Mouse (Mus musculus) hindbrain, embryonic 10.5 days (tissue): ENCODE measurements at regions not wholly inside any gene's neighbourhood (a gene's known extent, or its start where the extent isn't known, plus 50 kb on each side); places are given as distances from the start of the nearest gene placed in this dataset.

ENCODE experiments used
- DNase-seq: peaks from one replicate; pipeline ENCODE4 v3.0.0-alpha.2; 2017; ENCODE audit warnings: low spot score
- H3K27ac ChIP-seq: fragments of 300-500 bp; sonication (generic); 2 replicates; pipeline ENCODE4 v1.5.1; 2016; ENCODE audit warnings: mild to moderate bottlenecking, moderate library complexity
- H3K27me3 ChIP-seq: fragments of 300-500 bp; sonication (generic); 2 replicates; pipeline ENCODE4 v1.6.1; 2016; ENCODE audit warnings: mild to moderate bottlenecking; ENCODE audit not compliant: poor library complexity, insufficient read depth, severe bottlenecking
- H3K36me3 ChIP-seq: fragments of 300-500 bp; sonication (generic); 2 replicates; pipeline ENCODE4 v1.6.1; 2016; ENCODE audit warnings: mild to moderate bottlenecking, moderate library complexity
- H3K4me1 ChIP-seq: fragments of 300-500 bp; sonication (generic); replicated peaks from 2 replicates; pipeline ENCODE4 v1.6.1; 2016; ENCODE audit warnings: mild to moderate bottlenecking
- H3K4me3 ChIP-seq: fragments of 300-500 bp; sonication (generic); 2 replicates; pipeline ENCODE4 v1.5.1; 2016; ENCODE audit warnings: mild to moderate bottlenecking, moderate library complexity
- H3K9me3 ChIP-seq: fragments of 300-500 bp; sonication (generic); 2 replicates; pipeline ENCODE4 v1.6.1; 2016; ENCODE audit warnings: mild to moderate bottlenecking, moderate library complexity
- WGBS: fragments of 180-500 bp; shearing (Covaris S2); methylation state at CpG from one replicate; pipeline ENCODE4 v1.1.7; 2016; 5-methylcytosine and 5-hydroxymethylcytosine counted together

- no peaks in the 10 kb centered on the region for H3K27me3 ChIP-seq
- no peaks in the 10 kb centered on the region for H3K9me3 ChIP-seq
- 62% methylated on average over 7 of the region's 7 CpGs for WGBS
- no peak overlapping the region for H3K27ac ChIP-seq
- no peak for DNase-seq
- no peaks in the 10 kb centered on the region for H3K36me3 ChIP-seq
- H3K4me1 ChIP-seq: peaks cover 10% of the 10 kb centered on the region
- H3K4me3 ChIP-seq: no peak overlapping the region
Observed at GRCm38 (mm10) chr9:83326437-83327086, 114.4 kb downstream of the Lca5 start.

GRCm38 (mm10) chr9:83325910-83326309 lies 115.0 kb downstream of the Lca5 start:
- no peaks in the 10 kb centered on the region for H3K27me3 ChIP-seq
- H3K27ac ChIP-seq: no peak overlapping the region
- no peaks in the 10 kb centered on the region for H3K36me3 ChIP-seq
- H3K4me3 ChIP-seq: no peak overlapping the region
- 18% methylated on average over 6 of the region's 6 CpGs for WGBS
- DNase-seq: peak; percentile 43
- H3K4me1 ChIP-seq: peaks cover 10% of the 10 kb centered on the region
- H3K9me3 ChIP-seq: no peaks in the 10 kb centered on the region

GRCm38 (mm10) chr9:83324336-83324735 lies 116.6 kb downstream of the Lca5 start:
- Histone ChIP-seq H3K4me1 (peaks cover 10% of the 10 kb centered on the region), H3K4me3 (no peak overlapping the region), H3K27me3 (no peaks in the 10 kb centered on the region), H3K36me3 (no peaks in the 10 kb centered on the region), H3K9me3 (no peaks in the 10 kb centered on the region), H3K27ac (no peak overlapping the region)
- WGBS: 89% methylated on average over 3 of the region's 3 CpGs
- no peak for DNase-seq

- H3K36me3 ChIP-seq: no peaks in the 10 kb centered on the region
- no peak for DNase-seq
- no peak overlapping the region for H3K27ac ChIP-seq
- H3K27me3 ChIP-seq: no peaks in the 10 kb centered on the region
- H3K4me3 ChIP-seq: no peak overlapping the region
- no peaks in the 10 kb centered on the region for H3K9me3 ChIP-seq
- peaks cover 10% of the 10 kb centered on the region for H3K4me1 ChIP-seq
- 89% methylated on average over 8 of the region's 8 CpGs for WGBS
Observed at GRCm38 (mm10) chr9:83322991-83323583, 117.8 kb downstream of the Lca5 start.

- no peaks in the 10 kb centered on the region for H3K27me3 ChIP-seq
- peaks cover 11% of the 10 kb centered on the region for H3K4me1 ChIP-seq
- H3K9me3 ChIP-seq: no peaks in the 10 kb centered on the region
- H3K36me3 ChIP-seq: no peaks in the 10 kb centered on the region
- DNase-seq: no peak
- no peak overlapping the region for H3K27ac ChIP-seq
- no peak overlapping the region for H3K4me3 ChIP-seq
Observed at GRCm38 (mm10) chr9:83321793-83322192, 119.1 kb downstream of the Lca5 start.

GRCm38 (mm10) chr9:83320834-83321233 lies 120.1 kb downstream of the Lca5 start:
- no peak for DNase-seq
- Histone ChIP-seq H3K4me1 (peaks cover 6% of the 10 kb centered on the region; the same call in 1 of the 2 replicates), H3K27me3 (no peaks in the 10 kb centered on the region), H3K4me3 (no peak overlapping the region), H3K36me3 (no peaks in the 10 kb centered on the region), H3K9me3 (no peaks in the 10 kb centered on the region), H3K27ac (no peak overlapping the region)
- 62% methylated on average over 4 of the region's 4 CpGs for WGBS

- H3K4me3 ChIP-seq: no peak overlapping the region
- DNase-seq: no peak
- H3K4me1 ChIP-seq: peaks cover 6% of the 10 kb centered on the region; the same call in 1 of the 2 replicates
- H3K9me3 ChIP-seq: no peaks in the 10 kb centered on the region
- H3K27me3 ChIP-seq: no peaks in the 10 kb centered on the region
- no peak overlapping the region for H3K27ac ChIP-seq
- H3K36me3 ChIP-seq: no peaks in the 10 kb centered on the region
- WGBS: 51% methylated on average over 2 of the region's 2 CpGs
Observed at GRCm38 (mm10) chr9:83316818-83317162, 124.1 kb downstream of the Lca5 start.

GRCm38 (mm10) chr9:83315941-83316817 lies 124.7 kb downstream of the Lca5 start:
- H3K9me3 ChIP-seq: no peaks in the 10 kb centered on the region
- WGBS: 76% methylated on average over 10 of the region's 10 CpGs
- peaks cover 6% of the 10 kb centered on the region; the same call in 1 of the 2 replicates for H3K4me1 ChIP-seq
- DNase-seq: no peak
- H3K27me3 ChIP-seq: no peaks in the 10 kb centered on the region
- H3K36me3 ChIP-seq: no peaks in the 10 kb centered on the region
- H3K27ac ChIP-seq: no peak overlapping the region
- H3K4me3 ChIP-seq: no peak overlapping the region

- H3K27me3 ChIP-seq: no peaks in the 10 kb centered on the region
- no peak overlapping the region for H3K27ac ChIP-seq
- H3K4me1 ChIP-seq: peaks cover 8% of the 10 kb centered on the region
- H3K4me3 ChIP-seq: no peak overlapping the region
- 80% methylated on average over 4 of the region's 4 CpGs for WGBS
- DNase-seq: no peak
- no peaks in the 10 kb centered on the region for H3K36me3 ChIP-seq
- no peaks in the 10 kb centered on the region for H3K9me3 ChIP-seq
Observed at GRCm38 (mm10) chr9:83308771-83309170, 132.2 kb downstream of the Lca5 start.

GRCm38 (mm10) chr9:83308092-83308491 lies 132.8 kb downstream of the Lca5 start:
- WGBS: 83% methylated on average over 4 of the region's 4 CpGs
- no peaks in the 10 kb centered on the region for H3K9me3 ChIP-seq
- peaks cover 8% of the 10 kb centered on the region for H3K4me1 ChIP-seq
- no peak for DNase-seq
- no peak overlapping the region for H3K27ac ChIP-seq
- no peaks in the 10 kb centered on the region for H3K36me3 ChIP-seq
- no peak overlapping the region for H3K4me3 ChIP-seq
- no peaks in the 10 kb centered on the region for H3K27me3 ChIP-seq

GRCm38 (mm10) chr9:83307349-83307938 lies 133.5 kb downstream of the Lca5 start:
- Histone ChIP-seq H3K4me1 (peaks cover 8% of the 10 kb centered on the region), H3K27ac (no peak overlapping the region), H3K4me3 (no peak overlapping the region), H3K36me3 (no peaks in the 10 kb centered on the region), H3K9me3 (no peaks in the 10 kb centered on the region), H3K27me3 (no peaks in the 10 kb centered on the region)
- DNase-seq: no peak
- 67% methylated on average over 11 of the region's 11 CpGs for WGBS

- 45% methylated on average over 7 of the region's 7 CpGs for WGBS
- H3K4me3 ChIP-seq: no peak overlapping the region
- H3K4me1 ChIP-seq: peaks cover 8% of the 10 kb centered on the region
- no peak overlapping the region for H3K27ac ChIP-seq
- no peak for DNase-seq
- no peaks in the 10 kb centered on the region for H3K27me3 ChIP-seq
- no peaks in the 10 kb centered on the region for H3K9me3 ChIP-seq
- no peaks in the 10 kb centered on the region for H3K36me3 ChIP-seq
Observed at GRCm38 (mm10) chr9:83304925-83305324, 136.0 kb downstream of the Lca5 start.

- DNase-seq: no peak
- Histone ChIP-seq H3K27ac (no peak overlapping the region), H3K9me3 (no peaks in the 10 kb centered on the region), H3K27me3 (no peaks in the 10 kb centered on the region), H3K4me3 (no peak overlapping the region), H3K36me3 (no peaks in the 10 kb centered on the region), H3K4me1 (peaks cover 8% of the 10 kb centered on the region; the same call in 1 of the 2 replicates)
- 82% methylated on average over 4 of the region's 4 CpGs for WGBS
Observed at GRCm38 (mm10) chr9:83300500-83300899, 140.4 kb downstream of the Lca5 start.
